Mouse (Mus musculus) embryonic facial prominence, embryonic 12.5 days (tissue): ENCODE measurements around the gene Dbr1. TPM values are rescaled to one million over a fixed set of nuclear protein-coding genes. Genes with fewer than 3 reads are reported as not detected.

ENCODE experiments used
- ATAC-seq: fragments of 200-750 bp; cut with Nextera tagmentation; 2 replicates; pipeline ENCODE4 v1.8.0; 2017; ENCODE audit not compliant: insufficient number of reproducible peaks, insufficient read depth, low FRiP score, low TSS enrichment
- H3K27ac ChIP-seq: fragments of 300-500 bp; sonication (generic); 2 replicates; pipeline ENCODE4 v1.5.1; 2016; ENCODE audit warnings: mild to moderate bottlenecking
- H3K27me3 ChIP-seq: fragments of 300-500 bp; sonication (generic); 2 replicates; pipeline ENCODE4 v1.6.1; 2016; ENCODE audit warnings: mild to moderate bottlenecking, moderate library complexity
- H3K36me3 ChIP-seq: fragments of 300-500 bp; sonication (generic); 2 replicates; pipeline ENCODE4 v1.6.1; 2016; ENCODE audit warnings: mild to moderate bottlenecking
- H3K4me1 ChIP-seq: fragments of 300-500 bp; sonication (generic); 2 replicates; pipeline ENCODE4 v1.6.1; 2016
- H3K4me2 ChIP-seq: fragments of 300-500 bp; sonication (generic); replicated peaks from 2 replicates; pipeline ENCODE4 v1.6.1; 2016; ENCODE audit warnings: mild to moderate bottlenecking, moderate library complexity
- H3K4me3 ChIP-seq: fragments of 300-500 bp; sonication (generic); 2 replicates; pipeline ENCODE4 v1.5.1; 2016; ENCODE audit warnings: mild to moderate bottlenecking
- H3K9ac ChIP-seq: fragments of 300-500 bp; sonication (generic); 2 replicates; pipeline ENCODE4 v1.6.1; 2016; ENCODE audit warnings: mild to moderate bottlenecking, moderate library complexity
- H3K9me3 ChIP-seq: fragments of 300-500 bp; sonication (generic); 2 replicates; pipeline ENCODE4 v1.6.1; 2016; ENCODE audit warnings: mild to moderate bottlenecking, moderate library complexity
- WGBS: fragments of 180-500 bp; shearing (Covaris S2); methylation state at CpG from one replicate; pipeline ENCODE4 v1.1.7; 2016; 5-methylcytosine and 5-hydroxymethylcytosine counted together
- polyA plus RNA-seq: library from polyadenylated mRNA; unstranded; fragments of >200 nt; fragmentation: Nextera tagmentation; extraction: Ambion mirVana; gene quantifications from 2 replicates; pipeline ENCODE4 v1.2.1, GENCODE M21; 2016

The Dbr1 gene
- polyA plus RNA-seq, 1 experiment from 2014 or later = 34.2 TPM

GRCm38 (mm10) chr9:99622966-99623365 lies 47.4 kb downstream of the Dbr1 start:
- Histone ChIP-seq H3K4me1 (no peaks in the 10 kb centered on the region), H3K27ac (no peak overlapping the region), H3K9ac (no peak overlapping the region), H3K9me3 (no peaks in the 10 kb centered on the region), H3K4me2 (no peak overlapping the region), H3K27me3 (no peaks in the 10 kb centered on the region), H3K4me3 (no peak overlapping the region), H3K36me3 (no peaks in the 10 kb centered on the region)
- no peak for ATAC-seq
- 45% methylated on average over 2 of the region's 2 CpGs for WGBS

GRCm38 (mm10) chr9:99624117-99624516 lies 48.5 kb downstream of the Dbr1 start:
- H3K27me3 ChIP-seq = no peaks in the 10 kb centered on the region
- H3K9ac ChIP-seq = no peak overlapping the region
- ATAC-seq = no peak
- no peaks in the 10 kb centered on the region for H3K9me3 ChIP-seq
- no peak overlapping the region for H3K27ac ChIP-seq
- 77% methylated on average over 6 of the region's 6 CpGs for WGBS
- peaks cover 5% of the 10 kb centered on the region; the same call in 1 of the 2 replicates for H3K4me1 ChIP-seq
- no peak overlapping the region for H3K4me3 ChIP-seq
- H3K36me3 ChIP-seq = no peaks in the 10 kb centered on the region
- no peak overlapping the region for H3K4me2 ChIP-seq

GRCm38 (mm10) chr9:99628581-99628980 lies 53.0 kb downstream of the Dbr1 start:
- H3K36me3 ChIP-seq = no peaks in the 10 kb centered on the region
- H3K27ac ChIP-seq = no peak overlapping the region
- peaks cover 24% of the 10 kb centered on the region for H3K4me1 ChIP-seq
- no peak overlapping the region for H3K4me3 ChIP-seq
- H3K9ac ChIP-seq = no peak overlapping the region
- no peak for ATAC-seq
- H3K27me3 ChIP-seq = no peaks in the 10 kb centered on the region
- 54% methylated on average over 4 of the region's 4 CpGs for WGBS
- no peaks in the 10 kb centered on the region for H3K9me3 ChIP-seq
- peak overlapping the region; percentile 69 for H3K4me2 ChIP-seq

- peak; percentile 88 for ATAC-seq
- H3K36me3 ChIP-seq = peaks cover 3% of the 10 kb centered on the region; the same call in 1 of the 2 replicates
- H3K27me3 ChIP-seq = no peaks in the 10 kb centered on the region
- peaks cover 24% of the 10 kb centered on the region for H3K4me1 ChIP-seq
- H3K27ac ChIP-seq = peak within 1 kb of the TSS; percentile 94
- H3K9ac ChIP-seq = peak within 1 kb of the TSS; percentile 72
- H3K4me3 ChIP-seq = peak within 1 kb of the TSS; percentile 57
- H3K4me2 ChIP-seq = peak within 1 kb of the TSS; percentile 69
- H3K9me3 ChIP-seq = no peaks in the 10 kb centered on the region
- under 1% methylated on average over 44 of the region's 44 CpGs for WGBS
These were observed 53.8 kb downstream of the Dbr1 start, which contains the start of gene Dzip1l for GRCm38 (mm10) chr9:99629281-99630011. Dzip1l (plus strand) TSS chr9:99629496.

- peak; percentile 16; the same call in 1 of the 2 replicates for ATAC-seq
- 0% methylated on average over 11 of the region's 11 CpGs for WGBS
These were observed 54.5 kb downstream of the Dbr1 start for GRCm38 (mm10) chr9:99630071-99630470.

GRCm38 (mm10) chr9:99630528-99631125 lies 55.0 kb downstream of the Dbr1 start:
- H3K36me3 ChIP-seq = peaks cover 13% of the 10 kb centered on the region
- peak overlapping the region; percentile 69 for H3K4me2 ChIP-seq
- peaks cover 24% of the 10 kb centered on the region for H3K4me1 ChIP-seq
- H3K9ac ChIP-seq = peak overlapping the region; percentile 72
- H3K27me3 ChIP-seq = no peaks in the 10 kb centered on the region
- no peaks in the 10 kb centered on the region for H3K9me3 ChIP-seq
- WGBS = 42% methylated on average over 9 of the region's 9 CpGs
- ATAC-seq = no peak
- peak overlapping the region; percentile 94 for H3K27ac ChIP-seq
- H3K4me3 ChIP-seq = peak overlapping the region; percentile 57

More at GRCm38 (mm10) chr9:99630071-99630470, 54.5 kb downstream of the Dbr1 start:
- Histone ChIP-seq H3K4me3 (peak overlapping the region; percentile 57), H3K9me3 (no peaks in the 10 kb centered on the region), H3K9ac (peak overlapping the region; percentile 72), H3K4me1 (peaks cover 24% of the 10 kb centered on the region), H3K4me2 (peak overlapping the region; percentile 69), H3K36me3 (peaks cover 9% of the 10 kb centered on the region), H3K27me3 (no peaks in the 10 kb centered on the region), H3K27ac (peak overlapping the region; percentile 94)

GRCm38 (mm10) chr9:99631781-99632180 lies 56.2 kb downstream of the Dbr1 start:
- H3K4me2 ChIP-seq = peak overlapping the region; percentile 69
- H3K9me3 ChIP-seq = no peaks in the 10 kb centered on the region
- H3K4me1 ChIP-seq = peaks cover 24% of the 10 kb centered on the region
- no peak for ATAC-seq
- WGBS = 34% methylated on average over 2 of the region's 2 CpGs
- no peak overlapping the region for H3K4me3 ChIP-seq
- no peak overlapping the region for H3K9ac ChIP-seq
- no peak overlapping the region for H3K27ac ChIP-seq
- H3K36me3 ChIP-seq = peaks cover 23% of the 10 kb centered on the region
- H3K27me3 ChIP-seq = no peaks in the 10 kb centered on the region

GRCm38 (mm10) chr9:99632264-99632663 lies 56.7 kb downstream of the Dbr1 start:
- ATAC-seq = no peak
- Histone ChIP-seq H3K9me3 (no peaks in the 10 kb centered on the region), H3K9ac (no peak overlapping the region), H3K27ac (no peak overlapping the region), H3K27me3 (no peaks in the 10 kb centered on the region), H3K4me2 (peak overlapping the region; percentile 69; the same call in 1 of the 2 replicates), H3K36me3 (peaks cover 28% of the 10 kb centered on the region), H3K4me1 (peaks cover 24% of the 10 kb centered on the region), H3K4me3 (no peak overlapping the region)
- whole genome bisulfite sequencing = 48% methylated on average over 8 of the region's 8 CpGs

Other genes starting within 250 kb of the Dbr1 start
- gene Esyt3, start 217.2 kb upstream of the Dbr1 start, polyA plus RNA-seq = 0.31 and 0.46 TPM in 2 replicates
- gene Mras, start 138.4 kb upstream of the Dbr1 start, polyA plus RNA-seq = 20.5 and 25.7 TPM in 2 replicates
- not detected in 2 replicates for gene Nme9, start 124.3 kb upstream of the Dbr1 start, polyA plus RNA-seq
- gene Armc8, start 6.9 kb upstream of the Dbr1 start, polyA plus RNA-seq = 25.1 and 25.8 TPM in 2 replicates
- gene A4gnt, start 36.7 kb downstream of the Dbr1 start, polyA plus RNA-seq = not detected in 2 replicates
- 24.3 and 26.4 TPM in 2 replicates for gene Dzip1l, start 53.7 kb downstream of the Dbr1 start, polyA plus RNA-seq
- not detected in 2 replicates for gene Cldn18, start 141.5 kb downstream of the Dbr1 start, polyA plus RNA-seq